Mouse (Mus musculus) stomach, postnatal 0 days (tissue): ENCODE data around the gene Ttc23l.

ENCODE experiments used
- CTCF ChIP-seq: IDR thresholded peaks from 2 replicates; pipeline ENCODE4 v1.5.1; 2016; ENCODE audit warnings: antibody characterized with exemption, low read depth, mild to moderate bottlenecking, moderate library complexity
- EP300 ChIP-seq: optimal IDR thresholded peaks from 2 replicates; pipeline ENCODE3; 2016; ENCODE audit warnings: antibody characterized with exemption

DNA sequence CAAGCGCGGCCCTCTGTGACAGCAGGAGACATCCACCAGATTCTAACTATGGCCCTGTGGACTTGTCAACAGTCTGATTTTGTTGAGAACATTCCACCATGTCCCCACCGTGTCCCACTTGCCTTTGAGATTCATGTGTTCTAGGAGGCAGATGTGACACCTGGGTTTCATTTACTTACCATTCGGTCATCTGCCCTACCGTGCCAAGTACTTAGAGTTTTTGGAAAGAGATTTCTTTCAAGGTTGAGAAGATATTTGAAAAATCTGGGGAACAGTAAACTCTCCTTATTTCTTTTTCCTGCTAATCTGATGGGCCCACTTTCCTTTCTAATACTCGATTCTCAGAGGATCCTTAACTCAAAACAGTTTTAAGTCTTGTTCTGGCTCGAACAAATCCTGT, 22.5 kb downstream of the Ttc23l start:
- no peak for TF ChIP-seq CTCF
- no peak for TF ChIP-seq EP300
